Mouse (Mus musculus): ENCODE data around the gene Aadac. TPM values are rescaled to one million over a fixed set of nuclear protein-coding genes. Genes with fewer than 3 reads are reported as not detected.

Gene Aadac
- total RNA-seq (2021) = 10 to 100 TPM in 1 of 2 experiments, 1 to 10 TPM in 1; 5.9 to 27.2 TPM
- long read RNA-seq, experiment 1, transcript Aadac-201 (5 exons, 1,324 nt) = major isoform, 25 of 28 reads
- long read RNA-seq, experiment 1, partial matches to known transcripts = 0 of 28 reads
- long read RNA-seq, experiment 1, other reads (novel, unspliced or antisense) = 1 of 28 reads
- long read RNA-seq, experiment 2, transcript Aadac-201 (5 exons, 1,324 nt) = major isoform, 8 of 10 reads
- long read RNA-seq, experiment 2, partial matches to known transcripts = 0 of 10 reads
- long read RNA-seq, experiment 2, other reads (novel, unspliced or antisense) = 0 of 10 reads

DNA sequence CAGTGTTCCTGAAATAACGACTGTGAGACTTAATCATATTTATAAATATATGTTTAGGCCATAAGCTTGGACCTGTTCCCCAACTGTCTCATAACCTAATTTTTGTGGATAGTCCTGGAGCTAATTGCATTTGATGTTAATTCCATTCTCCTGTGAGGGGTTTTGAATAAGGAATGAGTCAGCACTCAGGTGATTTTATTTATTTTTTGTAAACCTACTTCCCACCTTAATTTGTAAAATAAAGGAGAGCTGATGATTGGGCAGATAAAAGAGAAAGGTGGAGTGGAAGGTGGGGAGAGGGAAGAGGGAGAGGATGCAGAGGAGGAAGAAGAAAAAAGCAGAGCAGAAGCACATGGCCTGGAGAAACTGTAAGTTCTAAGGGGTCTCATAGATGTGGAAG, at the start of gene Aadac:
Gene Aadac (plus strand): TSS at position 301 of the 400 bp plus-strand sequence.
- DNase-seq (ENCODE audit: low spot score in 2 of 2) = no peak

DNA sequence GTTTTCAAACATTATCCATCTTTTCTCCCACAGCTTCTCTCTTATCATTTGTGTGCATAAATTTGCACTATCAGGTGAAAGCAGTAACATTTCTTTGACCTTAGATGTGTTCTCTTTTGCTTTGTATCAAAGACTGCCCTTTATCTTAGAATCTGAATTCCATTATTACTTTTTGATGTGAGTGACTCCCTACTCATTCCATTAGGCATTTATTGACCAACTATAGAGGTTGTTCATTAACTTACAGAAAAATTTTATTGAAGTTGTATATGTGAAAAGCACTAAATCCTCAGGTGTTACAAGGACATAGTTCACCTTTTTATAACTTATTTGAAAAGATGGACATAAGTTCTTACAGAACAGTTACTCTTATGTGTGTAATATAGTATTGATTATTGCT, 21.9 kb upstream of the Aadac start:
- no peak for DNase-seq (ENCODE audit: low spot score in 2 of 2)

DNA sequence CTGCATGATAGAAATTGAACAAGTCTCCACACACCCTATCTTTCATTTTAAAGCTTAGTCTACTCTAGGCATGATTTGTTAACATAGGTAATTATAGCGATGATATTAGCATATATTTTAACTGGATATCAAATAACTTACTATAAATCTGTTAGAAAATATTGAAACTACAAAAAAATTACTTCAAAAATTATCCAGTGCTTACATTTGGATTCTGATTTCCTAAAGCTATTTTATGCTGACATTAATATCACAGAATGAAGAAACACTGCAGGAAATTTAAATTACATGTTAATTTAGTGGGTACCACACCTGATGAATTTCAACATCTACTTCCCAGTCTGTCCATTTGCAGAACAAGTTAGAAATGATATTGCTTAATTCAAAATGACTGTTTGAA, 19.1 kb upstream of the Aadac start, which contains the start of gene Aadacl2:
Gene Aadacl2 (plus strand): TSS at position 301 of the 400 bp plus-strand sequence.
- DNase-seq (ENCODE audit: low spot score in 2 of 2) = no peak

DNA sequence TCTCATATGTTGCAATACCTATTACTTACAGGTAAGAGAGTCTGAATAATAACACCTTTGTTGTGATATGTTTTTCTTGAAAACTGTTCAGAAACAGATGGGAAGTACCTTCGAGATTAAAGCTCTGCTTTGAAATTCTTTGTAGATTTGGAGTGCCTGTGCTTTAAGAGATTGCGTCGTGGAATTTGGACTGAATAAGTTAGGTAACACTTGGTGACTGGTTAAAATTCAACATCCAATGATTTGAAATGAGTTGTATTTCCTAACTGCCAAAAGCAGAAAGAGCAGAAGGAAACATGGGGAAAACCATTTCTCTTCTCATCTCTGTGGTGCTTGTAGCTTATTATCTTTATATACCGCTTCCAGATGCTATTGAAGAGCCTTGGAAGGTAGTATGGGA, 6.0 kb downstream of the Aadac start:
- no peak for DNase-seq (ENCODE audit: low spot score in 2 of 2)

DNA sequence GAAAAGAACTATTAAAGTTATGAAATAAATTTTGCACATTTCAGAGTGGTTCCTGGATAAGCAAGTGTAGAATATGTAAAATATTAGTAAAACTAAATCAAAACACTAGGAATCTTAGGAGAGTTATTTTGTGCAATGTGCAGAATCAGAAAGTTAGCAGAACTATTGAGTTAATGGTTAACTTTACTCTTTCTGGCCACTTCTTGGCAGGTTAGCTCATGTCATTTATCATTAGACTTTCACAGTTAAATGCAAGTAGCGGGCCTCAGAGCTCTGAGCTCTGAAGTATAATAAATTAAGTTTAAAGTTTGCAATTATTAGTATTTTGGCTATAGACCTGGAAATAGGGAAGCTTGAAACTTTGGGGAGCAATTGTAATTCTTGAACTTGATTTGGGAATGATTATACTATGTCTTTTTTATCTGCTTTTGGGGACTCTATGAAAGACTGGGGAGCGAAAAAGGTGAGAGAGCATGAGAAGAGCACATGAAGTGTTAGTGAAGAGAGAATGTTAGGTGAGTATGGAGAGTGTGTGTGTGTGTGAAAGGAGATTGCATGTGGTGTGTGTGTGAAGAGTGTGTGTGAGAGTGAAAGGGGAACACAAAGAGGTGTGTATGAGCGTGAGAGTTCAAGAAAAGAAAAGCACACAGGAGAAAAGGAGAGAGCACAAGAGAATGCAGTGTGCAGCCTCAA, 20.9 kb downstream of the Aadac start:
- DNase-seq (ENCODE audit: low spot score in 2 of 2) = no peak

DNA sequence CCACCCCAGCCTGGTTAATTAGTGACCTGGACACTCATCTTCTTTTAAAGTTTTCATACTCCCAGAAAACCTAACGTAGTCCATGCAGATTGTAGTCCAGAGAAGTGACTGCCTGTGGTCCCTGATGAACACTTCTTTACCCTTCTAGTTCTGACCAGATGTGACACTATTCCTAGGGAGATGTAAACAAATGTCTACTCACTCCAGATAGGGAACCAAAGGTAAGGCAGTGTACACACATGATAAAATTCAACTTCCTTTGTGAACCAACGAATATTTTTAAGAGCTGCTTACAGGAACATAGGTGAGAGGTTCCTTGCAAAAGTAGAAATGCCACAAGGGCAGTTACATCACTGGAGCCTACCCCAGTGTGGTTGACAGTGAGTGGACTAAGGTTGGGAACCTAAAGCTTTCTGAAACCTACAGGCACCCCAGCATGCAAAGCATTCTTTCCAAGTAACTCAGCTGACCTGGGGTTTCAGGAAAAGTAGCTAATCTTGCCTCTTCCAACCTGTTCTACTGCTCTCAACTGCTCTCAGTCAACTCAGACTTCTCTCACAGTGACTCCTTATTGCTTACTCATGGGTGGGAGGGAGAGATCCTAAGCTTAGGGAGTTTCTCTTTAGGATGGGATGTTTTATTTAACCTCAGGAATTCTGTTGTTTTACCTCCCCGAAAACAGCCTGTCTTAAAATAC, 27.9 kb downstream of the Aadac start:
- no peak for DNase-seq (ENCODE audit: low spot score in 2 of 2)

DNA sequence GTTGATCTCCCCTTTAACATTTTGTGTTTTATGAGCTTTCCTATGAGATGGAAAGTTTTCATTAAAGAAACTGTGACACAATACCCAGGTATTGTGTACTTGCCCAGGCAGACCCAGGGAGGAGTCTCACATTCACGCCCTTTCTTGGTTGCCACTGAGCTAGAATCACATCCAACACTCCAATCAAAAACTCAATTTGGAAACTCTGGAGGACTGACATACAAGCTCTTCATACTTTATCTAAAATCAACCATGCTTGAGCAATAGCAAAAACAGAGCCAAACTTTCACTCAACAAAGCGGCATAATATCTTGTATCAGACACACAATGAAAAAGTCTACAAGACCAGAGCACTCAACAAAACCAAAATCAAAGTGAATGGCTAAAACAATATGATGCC, 28.4 kb downstream of the Aadac start:
- DNase-seq (ENCODE audit: low spot score in 2 of 2) = no peak

DNA sequence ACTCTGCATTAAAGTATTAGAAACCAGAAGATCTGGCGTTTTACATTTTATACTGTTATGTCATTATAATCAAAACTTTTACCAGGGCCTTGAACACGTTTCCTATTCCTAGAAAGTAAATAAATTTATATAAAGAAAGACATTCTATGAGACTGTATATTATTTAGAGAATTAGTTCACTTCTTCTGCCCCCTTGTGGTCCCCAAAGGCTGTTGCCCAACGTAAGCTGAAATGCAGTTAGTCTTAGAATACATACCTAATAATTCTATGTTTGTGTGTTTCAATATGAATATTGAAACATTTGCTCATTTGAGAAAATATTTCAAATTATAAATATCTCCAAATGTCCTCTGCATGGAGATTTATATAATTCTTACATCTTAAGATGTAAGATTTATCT, 30.9 kb downstream of the Aadac start:
- no peak for DNase-seq (ENCODE audit: low spot score in 2 of 2)

DNA sequence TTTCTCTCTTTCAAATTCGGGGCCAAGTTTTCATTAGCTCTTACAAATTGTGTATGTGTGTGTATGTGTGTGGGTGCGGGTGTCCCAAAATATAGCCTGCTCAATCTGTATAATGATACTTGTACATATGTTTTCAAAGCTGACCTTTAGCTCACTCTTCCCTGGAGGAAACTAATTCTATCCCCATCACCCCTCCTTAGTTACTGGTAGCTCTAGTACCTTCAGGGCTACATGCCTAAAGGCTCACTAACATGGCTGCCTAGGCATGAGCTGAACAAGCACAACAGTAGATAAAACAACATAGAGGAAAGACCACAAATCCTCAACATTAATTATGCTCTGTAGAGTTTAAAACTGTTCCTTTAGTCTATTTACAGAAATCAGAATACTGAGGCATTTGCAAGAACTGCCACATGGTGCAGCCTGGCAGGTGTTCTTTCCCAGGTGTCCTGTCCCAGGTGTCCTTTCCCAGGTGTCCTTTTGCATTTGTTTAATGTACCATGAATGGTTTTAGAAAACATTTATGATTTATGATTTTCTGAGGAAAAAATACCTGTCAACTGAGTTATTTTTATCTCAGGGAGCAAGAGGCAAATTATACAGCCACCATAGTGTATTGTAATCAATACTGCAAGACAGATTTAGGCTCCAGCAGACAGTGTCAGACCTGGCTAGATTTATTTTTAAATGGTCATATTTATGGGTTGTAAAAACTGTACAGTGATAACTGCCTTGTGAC, 31.7 kb downstream of the Aadac start:
- no peak for DNase-seq (ENCODE audit: low spot score in 2 of 2)

DNA sequence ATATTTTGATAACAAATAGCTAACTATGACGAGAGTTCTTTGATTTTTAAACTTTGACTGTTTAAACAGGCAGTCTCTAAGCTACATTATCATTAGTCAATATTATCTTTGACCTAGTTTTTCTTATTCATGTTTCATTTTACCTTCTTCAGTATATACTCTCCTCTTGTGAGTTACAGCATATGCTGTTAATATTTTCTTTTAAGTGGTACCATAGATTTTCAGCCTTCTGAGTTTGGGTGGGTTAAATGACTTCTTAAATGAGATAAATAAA, 32.2 kb downstream of the Aadac start:
- DNase-seq (ENCODE audit: low spot score in 2 of 2) = no peak

DNA sequence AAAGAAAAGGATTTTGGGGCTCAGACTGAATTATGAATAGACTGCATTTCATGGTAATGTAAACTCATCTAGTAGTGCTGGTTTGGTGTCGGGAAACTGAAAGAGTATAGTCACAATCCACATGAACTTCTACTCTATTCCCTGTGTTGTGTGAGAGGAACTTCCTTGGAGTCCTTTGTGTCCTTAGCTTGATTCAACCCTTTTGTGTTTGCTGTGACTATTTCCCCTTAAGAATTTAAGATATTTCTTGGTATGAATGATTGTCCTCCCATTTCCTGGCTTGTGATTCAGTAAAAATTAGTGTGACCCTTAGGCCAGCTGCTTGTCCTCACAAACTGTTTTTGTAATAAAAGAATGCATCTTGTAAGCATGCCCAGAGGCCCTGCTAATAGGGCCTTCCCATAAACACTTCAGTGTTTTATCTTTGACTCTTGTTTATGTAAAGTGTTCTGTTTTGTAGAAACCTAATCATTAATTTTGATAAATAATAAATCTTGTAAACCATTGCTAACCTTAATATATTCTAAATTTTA, 53.4 kb downstream of the Aadac start:
- no peak for DNase-seq (ENCODE audit: low spot score in 2 of 2)

DNA sequence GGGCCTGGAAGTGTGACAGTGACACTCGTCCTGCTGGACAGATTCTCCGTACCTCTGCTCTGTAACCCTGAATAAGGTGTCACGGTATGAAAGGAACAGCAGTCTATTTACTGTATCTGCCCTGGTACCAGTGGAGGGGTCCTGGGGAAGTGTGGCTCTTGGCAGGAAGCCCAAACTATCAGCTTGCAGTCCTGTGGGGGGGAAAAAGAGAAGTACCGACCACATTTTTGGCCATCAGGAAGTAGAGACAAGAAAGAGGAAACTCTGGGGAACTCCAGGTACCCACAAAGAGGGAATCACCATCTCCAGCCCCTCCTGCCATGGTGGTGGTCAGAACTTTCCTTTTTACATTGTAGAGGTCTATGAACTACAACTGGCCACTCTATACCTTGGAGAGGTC, 55.1 kb downstream of the Aadac start:
- DNase-seq (ENCODE audit: low spot score in 2 of 2) = no peak

DNA sequence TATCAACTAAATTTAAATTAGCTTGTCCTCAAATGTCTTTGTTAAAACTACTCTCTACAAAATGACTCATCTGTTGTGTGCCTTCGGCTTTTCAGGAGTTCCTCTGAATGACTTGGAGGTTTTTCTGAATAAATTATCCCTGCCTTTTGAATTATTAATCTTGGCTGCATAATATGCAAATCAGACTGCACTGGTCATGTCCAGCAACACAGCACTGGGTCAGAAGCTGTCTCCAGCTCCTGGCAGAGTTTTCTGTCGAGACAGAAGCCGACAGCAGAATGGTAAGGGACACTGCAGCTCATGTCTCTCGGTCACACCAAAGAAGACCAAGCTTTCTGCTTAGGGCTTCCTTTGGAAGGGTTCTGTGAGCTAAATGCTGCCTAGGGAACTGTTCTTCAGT, 56.1 kb downstream of the Aadac start, which contains the start of gene Sucnr1:
Gene Sucnr1 (plus strand): TSS at position 222 of the 400 bp plus-strand sequence.
- no peak for DNase-seq (ENCODE audit: low spot score in 2 of 2)

DNA sequence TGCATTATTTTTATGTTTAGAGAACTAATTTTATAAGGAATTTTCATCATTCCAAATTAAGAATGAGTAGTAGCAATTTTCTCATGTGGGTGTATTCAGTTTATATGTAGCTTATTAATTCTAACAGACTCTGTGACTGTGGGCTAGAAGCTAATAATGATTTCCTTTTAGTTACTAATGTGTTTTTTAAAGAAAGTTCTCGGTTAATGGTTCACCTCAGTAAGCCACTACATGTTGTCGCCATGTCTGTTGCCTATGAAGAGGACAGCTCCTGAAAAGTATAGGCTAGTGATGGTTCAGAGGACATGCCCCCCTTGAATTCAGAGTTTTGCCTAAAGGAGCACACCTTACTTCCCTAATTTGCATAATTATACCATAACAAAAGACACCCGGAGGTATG, 57.2 kb downstream of the Aadac start:
- DNase-seq (ENCODE audit: low spot score in 2 of 2) = no peak

DNA sequence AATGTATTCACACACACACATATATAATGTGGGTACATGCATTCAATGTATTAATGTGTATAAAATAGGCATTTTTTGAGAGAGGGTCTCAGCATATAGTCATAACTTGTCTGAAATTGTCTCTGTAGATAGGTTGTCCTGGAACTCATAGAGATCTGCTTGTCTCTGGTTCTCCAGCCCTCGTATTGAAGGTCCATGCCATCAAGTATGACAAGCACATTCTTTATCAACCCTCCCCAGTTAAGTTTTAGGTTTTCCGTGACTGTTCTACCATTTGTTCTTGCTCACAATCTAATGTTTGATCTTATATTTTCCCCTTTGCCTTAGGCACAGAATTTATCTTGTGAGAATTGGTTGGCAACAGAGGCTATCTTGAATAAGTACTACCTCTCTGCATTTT, 60.2 kb downstream of the Aadac start:
- DNase-seq (ENCODE audit: low spot score in 2 of 2) = no peak

Other genes with a start within 250 kb of the Aadac start
- gene Gm8298, start 164.7 kb upstream of the Aadac start, total RNA-seq (2021) = not detected
- gene C130079G13Rik, start 100.5 kb upstream of the Aadac start, total RNA-seq (2021) = not detected
- not detected for gene Aadacl2, start 19.0 kb upstream of the Aadac start, total RNA-seq (2021)
- gene Sucnr1, start 56.2 kb downstream of the Aadac start, total RNA-seq (2021) = 1 to 10 TPM in 1 of 2 experiments, under 1 TPM in 1; 0.65 to 1.9 TPM